Mouse (Mus musculus) liver, embryonic 14.5 days (tissue): ENCODE data around the gene Efr3b.

Source experiments
- CTCF ChIP-seq: IDR thresholded peaks from 2 replicates; pipeline ENCODE4 v1.5.1; 2016; ENCODE audit warnings: antibody characterized with exemption, low read depth, control low read depth
- EP300 ChIP-seq: IDR thresholded peaks from 2 replicates; pipeline ENCODE4 v1.6.1; 2016; ENCODE audit warnings: antibody characterized with exemption, low read depth

GRCm38 (mm10) chr12:3981350-3982131, 57.2 kb downstream of the Efr3b start:
- TF ChIP-seq CTCF (no peak), EP300 (no peak)
